Mouse (Mus musculus): Measurements from ENCODE around the gene Cldn20. TPM values are rescaled to one million over a fixed set of nuclear protein-coding genes. Genes with fewer than 3 reads are reported as not detected.
A peak's percentile ranks its signal among the peaks of the same experiment; 100 is the strongest.

Cldn20 gene
- polyA plus RNA-seq, 1 experiment from 2014 or later: not detected

- no peak overlapping the region for H3K4me3 ChIP-seq (ENCODE audit: low read depth, low read length)
- H3K9ac ChIP-seq (ENCODE audit: low read length): no peak overlapping the region
- DNase-seq (ENCODE audit: low spot score) (no peak), ATAC-seq (replicated peaks; ENCODE audit: low FRiP score) (no peak)
- H3K9me3 ChIP-seq (ENCODE audit: control insufficient read depth, low read length): no peaks in the 10 kb centered on the region
- no peaks in the 10 kb centered on the region for H3K4me1 ChIP-seq (replicated peaks; ENCODE audit: control insufficient read depth, insufficient read depth, low read length)
- H3K27me3 ChIP-seq (ENCODE audit: control insufficient read depth, insufficient read depth, low read length): no peaks in the 10 kb centered on the region
- H3K27ac ChIP-seq (ENCODE audit: low read depth, low read length): no peak overlapping the region
- WGBS: 85% methylated on average over 2 of the region's 2 CpGs
- no peaks in the 10 kb centered on the region for H3K36me3 ChIP-seq (ENCODE audit: control insufficient read depth, insufficient read depth, low read length)
- no peak overlapping the region for H3K4me2 ChIP-seq (ENCODE audit: low read depth, low read length, severe bottlenecking)
These were observed 36.8 kb upstream of the Cldn20 start for GRCm38 (mm10) chr17:3495576-3495975.

DNA sequence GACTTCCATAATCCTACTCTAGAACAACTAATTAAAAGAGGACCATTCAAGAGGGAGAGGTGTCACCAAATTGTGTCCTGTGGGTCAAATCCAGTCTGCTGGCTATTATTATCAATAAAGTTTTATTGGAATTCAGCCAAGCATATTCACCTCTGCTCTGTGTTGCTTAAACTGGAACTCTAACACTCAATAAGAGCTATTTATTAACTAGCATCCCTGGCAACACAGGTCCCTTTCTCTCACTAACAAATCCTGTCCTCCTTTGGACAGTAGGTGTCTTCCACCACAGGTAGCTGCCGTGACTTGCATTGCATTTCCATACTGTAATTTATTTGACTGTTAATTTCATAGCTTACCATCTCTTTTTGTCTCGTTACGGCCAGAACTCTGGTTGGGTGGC, 36.3 kb upstream of the Cldn20 start:
- Histone ChIP-seq H3K4me2 (ENCODE audit: low read depth, low read length, severe bottlenecking) (no peak overlapping the region), H3K4me3 (ENCODE audit: low read depth, low read length) (no peak overlapping the region), H3K4me1 (replicated peaks; ENCODE audit: control insufficient read depth, insufficient read depth, low read length) (no peaks in the 10 kb centered on the region), H3K9me3 (ENCODE audit: control insufficient read depth, low read length) (no peaks in the 10 kb centered on the region), H3K27me3 (ENCODE audit: control insufficient read depth, insufficient read depth, low read length) (no peaks in the 10 kb centered on the region), H3K9ac (ENCODE audit: low read length) (no peak overlapping the region), H3K36me3 (ENCODE audit: control insufficient read depth, insufficient read depth, low read length) (no peaks in the 10 kb centered on the region), H3K27ac (ENCODE audit: low read depth, low read length) (no peak overlapping the region)
- 83% methylated on average over 3 of the region's 3 CpGs for WGBS
- ATAC-seq (replicated peaks; ENCODE audit: low FRiP score): no peak
- no peak for DNase-seq (ENCODE audit: low spot score)

GRCm38 (mm10) chr17:3498086-3498485, 34.3 kb upstream of the Cldn20 start:
- H3K9me3 ChIP-seq (ENCODE audit: control insufficient read depth, low read length): no peaks in the 10 kb centered on the region
- no peak overlapping the region for H3K27ac ChIP-seq (ENCODE audit: low read depth, low read length)
- H3K36me3 ChIP-seq (ENCODE audit: control insufficient read depth, insufficient read depth, low read length): no peaks in the 10 kb centered on the region
- H3K4me3 ChIP-seq (ENCODE audit: low read depth, low read length): no peak overlapping the region
- no peak overlapping the region for H3K9ac ChIP-seq (ENCODE audit: low read length)
- H3K27me3 ChIP-seq (ENCODE audit: control insufficient read depth, insufficient read depth, low read length): no peaks in the 10 kb centered on the region
- ATAC-seq (replicated peaks; ENCODE audit: low FRiP score) (no peak), DNase-seq (ENCODE audit: low spot score) (peak; percentile 74)
- H3K4me2 ChIP-seq (ENCODE audit: low read depth, low read length, severe bottlenecking): no peak overlapping the region
- WGBS: 26% methylated on average over 3 of the region's 3 CpGs
- H3K4me1 ChIP-seq (replicated peaks; ENCODE audit: control insufficient read depth, insufficient read depth, low read length): no peaks in the 10 kb centered on the region

DNA sequence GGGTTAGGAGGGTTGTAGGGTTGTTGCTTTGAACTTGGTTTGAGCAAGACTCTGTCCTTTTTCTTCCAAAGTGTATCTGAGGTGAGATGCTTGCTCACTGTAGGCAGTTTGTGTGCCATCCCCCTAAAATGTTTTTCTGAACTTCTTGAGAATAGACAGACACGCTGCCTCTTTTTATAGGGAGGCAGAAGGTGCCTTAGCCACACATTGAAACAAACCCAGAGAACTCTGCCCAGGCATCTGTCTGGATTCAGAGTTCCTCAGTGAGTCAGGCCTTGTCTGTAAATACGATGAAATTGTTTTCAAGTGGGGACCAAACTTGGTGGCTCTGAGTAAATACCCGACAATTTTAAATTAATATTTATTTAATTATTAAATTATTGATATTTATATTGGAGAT, 33.8 kb upstream of the Cldn20 start:
- Histone ChIP-seq H3K9ac (ENCODE audit: low read length) (no peak overlapping the region), H3K27me3 (ENCODE audit: control insufficient read depth, insufficient read depth, low read length) (no peaks in the 10 kb centered on the region), H3K4me1 (replicated peaks; ENCODE audit: control insufficient read depth, insufficient read depth, low read length) (no peaks in the 10 kb centered on the region), H3K4me2 (ENCODE audit: low read depth, low read length, severe bottlenecking) (no peak overlapping the region), H3K36me3 (ENCODE audit: control insufficient read depth, insufficient read depth, low read length) (no peaks in the 10 kb centered on the region), H3K9me3 (ENCODE audit: control insufficient read depth, low read length) (no peaks in the 10 kb centered on the region), H3K27ac (ENCODE audit: low read depth, low read length) (no peak overlapping the region), H3K4me3 (ENCODE audit: low read depth, low read length) (no peak overlapping the region)
- WGBS: 95% methylated on average over 3 of the region's 3 CpGs
- ATAC-seq (replicated peaks; ENCODE audit: low FRiP score) (no peak), DNase-seq (ENCODE audit: low spot score) (no peak)

- Histone ChIP-seq H3K9me3 (ENCODE audit: control insufficient read depth, low read length) (no peaks in the 10 kb centered on the region), H3K27ac (ENCODE audit: low read depth, low read length) (no peak overlapping the region), H3K4me1 (replicated peaks; ENCODE audit: control insufficient read depth, insufficient read depth, low read length) (no peaks in the 10 kb centered on the region), H3K4me3 (ENCODE audit: low read depth, low read length) (no peak overlapping the region), H3K9ac (ENCODE audit: low read length) (no peak overlapping the region), H3K36me3 (ENCODE audit: control insufficient read depth, insufficient read depth, low read length) (no peaks in the 10 kb centered on the region), H3K27me3 (ENCODE audit: control insufficient read depth, insufficient read depth, low read length) (no peaks in the 10 kb centered on the region), H3K4me2 (ENCODE audit: low read depth, low read length, severe bottlenecking) (no peak overlapping the region)
- ATAC-seq (replicated peaks; ENCODE audit: low FRiP score) (no peak), DNase-seq (ENCODE audit: low spot score) (no peak)
- 91% methylated on average over 8 of the region's 8 CpGs for WGBS
These were observed 32.9 kb upstream of the Cldn20 start for GRCm38 (mm10) chr17:3499468-3499867.

DNA sequence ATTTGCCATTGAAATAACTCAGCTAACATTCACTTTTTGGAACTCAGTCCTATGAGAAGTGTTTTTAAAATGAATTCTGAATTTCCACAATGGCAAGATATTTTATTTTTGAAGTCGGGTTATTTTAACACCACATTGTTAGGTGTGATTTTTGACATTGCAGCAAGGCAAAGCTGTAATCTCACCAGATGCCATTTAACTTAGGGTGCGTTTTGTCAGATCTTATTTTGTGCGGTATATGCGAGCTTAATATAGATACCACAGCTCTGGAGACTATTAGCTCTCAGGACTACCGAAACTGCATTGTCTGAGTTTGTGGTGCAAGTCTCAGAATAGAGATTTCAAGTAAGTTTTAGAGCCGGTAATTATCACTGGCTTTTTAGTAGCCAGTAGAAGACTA, 32.3 kb upstream of the Cldn20 start:
- Histone ChIP-seq H3K27me3 (ENCODE audit: control insufficient read depth, insufficient read depth, low read length) (no peaks in the 10 kb centered on the region), H3K4me3 (ENCODE audit: low read depth, low read length) (no peak overlapping the region), H3K36me3 (ENCODE audit: control insufficient read depth, insufficient read depth, low read length) (no peaks in the 10 kb centered on the region), H3K9me3 (ENCODE audit: control insufficient read depth, low read length) (no peaks in the 10 kb centered on the region), H3K4me1 (replicated peaks; ENCODE audit: control insufficient read depth, insufficient read depth, low read length) (no peaks in the 10 kb centered on the region), H3K4me2 (ENCODE audit: low read depth, low read length, severe bottlenecking) (no peak overlapping the region), H3K27ac (ENCODE audit: low read depth, low read length) (no peak overlapping the region), H3K9ac (ENCODE audit: low read length) (no peak overlapping the region)
- DNase-seq (ENCODE audit: low spot score) (no peak), ATAC-seq (replicated peaks; ENCODE audit: low FRiP score) (no peak)
- 91% methylated on average over 6 of the region's 6 CpGs for WGBS

DNA sequence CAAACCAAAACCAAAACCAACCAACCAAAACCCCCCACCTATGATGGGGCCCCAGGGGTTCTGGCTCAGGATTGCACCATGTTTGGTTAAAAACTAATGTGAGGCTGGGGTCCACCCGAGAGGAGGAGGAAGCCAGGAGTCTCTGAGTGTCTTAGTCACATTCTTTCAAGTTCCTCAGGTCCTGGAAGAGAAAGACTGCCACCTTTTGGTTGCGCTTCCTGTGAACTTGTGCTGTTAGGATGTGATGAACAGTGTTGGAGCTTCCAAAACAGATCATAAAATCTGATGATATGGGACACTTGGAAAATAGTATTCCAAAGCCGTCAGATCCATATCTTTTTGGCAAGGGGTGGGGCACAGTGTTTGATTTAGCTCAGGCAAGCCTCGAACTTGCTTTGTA, 31.4 kb upstream of the Cldn20 start:
- WGBS: 85% methylated on average over 4 of the region's 4 CpGs

DNA sequence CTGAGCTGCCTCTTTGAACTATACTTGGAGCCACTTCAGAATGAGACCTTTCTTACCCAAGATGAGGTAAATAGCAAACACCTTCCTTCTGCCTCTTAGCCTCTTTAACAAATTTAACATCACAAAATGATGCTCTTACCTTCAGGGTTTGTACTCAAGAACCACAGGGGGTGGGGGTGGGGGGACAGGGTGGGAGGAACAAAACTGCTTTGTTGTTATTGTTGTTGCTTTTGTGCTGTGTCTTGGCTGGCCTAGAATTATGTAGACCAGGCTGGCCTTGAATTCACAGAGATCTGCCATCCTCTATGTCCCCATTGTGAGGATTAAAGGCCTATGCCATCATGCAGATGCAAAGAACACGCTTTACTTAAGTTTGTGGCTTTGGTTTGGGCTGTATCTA, 26.6 kb upstream of the Cldn20 start:
- Histone ChIP-seq H3K9ac (ENCODE audit: low read length) (no peak overlapping the region), H3K27ac (ENCODE audit: low read depth, low read length) (no peak overlapping the region), H3K36me3 (ENCODE audit: control insufficient read depth, insufficient read depth, low read length) (no peaks in the 10 kb centered on the region), H3K4me3 (ENCODE audit: low read depth, low read length) (no peak overlapping the region), H3K4me1 (replicated peaks; ENCODE audit: control insufficient read depth, insufficient read depth, low read length) (no peaks in the 10 kb centered on the region), H3K27me3 (ENCODE audit: control insufficient read depth, insufficient read depth, low read length) (no peaks in the 10 kb centered on the region), H3K9me3 (ENCODE audit: control insufficient read depth, low read length) (no peaks in the 10 kb centered on the region), H3K4me2 (ENCODE audit: low read depth, low read length, severe bottlenecking) (no peak overlapping the region)
- 78% methylated on average over 1 of the region's 1 CpGs for WGBS
- no peak for ATAC-seq (replicated peaks; ENCODE audit: low FRiP score)
- no peak for DNase-seq (ENCODE audit: low spot score)

More for the DNA sequence above, 31.4 kb upstream of the Cldn20 start:
- Histone ChIP-seq H3K27me3 (ENCODE audit: control insufficient read depth, insufficient read depth, low read length) (no peaks in the 10 kb centered on the region), H3K9ac (ENCODE audit: low read length) (no peak overlapping the region), H3K4me2 (ENCODE audit: low read depth, low read length, severe bottlenecking) (no peak overlapping the region), H3K36me3 (ENCODE audit: control insufficient read depth, insufficient read depth, low read length) (no peaks in the 10 kb centered on the region), H3K27ac (ENCODE audit: low read depth, low read length) (no peak overlapping the region), H3K4me1 (replicated peaks; ENCODE audit: control insufficient read depth, insufficient read depth, low read length) (no peaks in the 10 kb centered on the region), H3K9me3 (ENCODE audit: control insufficient read depth, low read length) (no peaks in the 10 kb centered on the region), H3K4me3 (ENCODE audit: low read depth, low read length) (no peak overlapping the region)
- ATAC-seq (replicated peaks; ENCODE audit: low FRiP score) (no peak), DNase-seq (ENCODE audit: low spot score) (no peak)

GRCm38 (mm10) chr17:3506508-3506907, 25.8 kb upstream of the Cldn20 start:
- 90% methylated on average over 8 of the region's 8 CpGs for WGBS
- Histone ChIP-seq H3K4me3 (ENCODE audit: low read depth, low read length) (no peak overlapping the region), H3K4me2 (ENCODE audit: low read depth, low read length, severe bottlenecking) (no peak overlapping the region), H3K4me1 (replicated peaks; ENCODE audit: control insufficient read depth, insufficient read depth, low read length) (no peaks in the 10 kb centered on the region), H3K9ac (ENCODE audit: low read length) (no peak overlapping the region), H3K36me3 (ENCODE audit: control insufficient read depth, insufficient read depth, low read length) (no peaks in the 10 kb centered on the region), H3K27me3 (ENCODE audit: control insufficient read depth, insufficient read depth, low read length) (no peaks in the 10 kb centered on the region), H3K27ac (ENCODE audit: low read depth, low read length) (no peak overlapping the region), H3K9me3 (ENCODE audit: control insufficient read depth, low read length) (no peaks in the 10 kb centered on the region)
- no peak for ATAC-seq (replicated peaks; ENCODE audit: low FRiP score)
- DNase-seq (ENCODE audit: low spot score): no peak

All from forebrain, embryonic 11.5 days (tissue).